Mouse (Mus musculus): Measurements from ENCODE around the gene Btbd9.

Gene Btbd9

DNA sequence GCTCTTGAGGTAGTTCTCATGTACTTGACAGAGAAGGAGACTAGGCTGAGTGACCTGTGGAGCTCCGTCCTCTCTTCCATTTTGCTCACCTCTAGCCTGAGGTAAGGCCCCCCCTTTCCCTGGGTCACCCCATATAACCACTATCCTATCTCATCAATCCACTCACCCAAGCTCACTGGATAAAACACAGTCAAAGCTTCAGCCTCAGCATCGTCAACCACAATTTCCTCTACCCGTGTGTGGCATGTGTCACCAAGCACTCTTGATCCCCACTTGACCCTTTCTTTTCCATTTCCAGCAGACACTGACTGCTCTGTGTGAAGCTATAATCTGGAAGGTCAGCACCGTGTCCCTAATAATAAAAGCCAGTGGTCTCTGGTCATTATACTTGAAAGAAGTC is 157.8 kb downstream of the Btbd9 start:
- intact Hi-C loops (cut with DNase I) = no loop called here

DNA sequence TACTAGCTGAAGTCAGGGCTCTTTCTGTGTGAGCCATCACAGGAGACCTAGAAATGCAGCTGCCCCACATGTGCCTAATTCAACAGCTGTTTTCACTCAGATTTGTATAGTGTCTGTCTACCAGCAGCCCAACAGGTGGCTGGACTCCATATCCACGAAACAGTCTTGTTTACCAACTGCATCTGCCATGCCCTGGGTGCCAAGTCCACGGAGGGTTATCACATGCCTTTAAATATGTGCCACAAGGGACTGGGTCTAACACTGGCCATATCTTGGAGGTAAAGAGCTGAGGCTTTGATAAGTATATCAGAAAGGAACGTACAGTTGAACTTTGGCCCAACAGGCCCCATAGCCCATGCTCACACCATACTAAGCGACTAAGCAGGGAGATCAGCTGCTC is 159.2 kb downstream of the Btbd9 start:
- intact Hi-C loops (cut with DNase I) = no loop called here

DNA sequence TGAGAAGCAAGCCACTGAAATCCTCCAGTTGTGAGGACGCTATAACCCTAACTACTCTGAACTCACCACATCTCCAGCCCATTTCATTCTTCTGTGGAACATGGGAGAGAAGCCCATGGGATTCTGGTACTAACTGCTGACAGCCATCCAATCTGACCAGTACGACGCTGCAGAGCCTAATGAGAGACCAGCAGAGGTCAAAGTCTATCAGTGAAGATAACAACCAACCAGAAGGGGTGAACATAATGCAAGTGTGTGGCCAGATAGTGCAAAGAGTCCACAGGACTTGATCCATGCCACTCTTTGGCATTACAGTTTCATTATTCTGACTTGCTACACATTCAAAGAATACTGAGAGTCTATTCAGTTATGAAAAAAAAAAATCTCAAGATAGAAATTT is 160.6 kb downstream of the Btbd9 start:
- intact Hi-C loops (cut with DNase I) = no loop called here

DNA sequence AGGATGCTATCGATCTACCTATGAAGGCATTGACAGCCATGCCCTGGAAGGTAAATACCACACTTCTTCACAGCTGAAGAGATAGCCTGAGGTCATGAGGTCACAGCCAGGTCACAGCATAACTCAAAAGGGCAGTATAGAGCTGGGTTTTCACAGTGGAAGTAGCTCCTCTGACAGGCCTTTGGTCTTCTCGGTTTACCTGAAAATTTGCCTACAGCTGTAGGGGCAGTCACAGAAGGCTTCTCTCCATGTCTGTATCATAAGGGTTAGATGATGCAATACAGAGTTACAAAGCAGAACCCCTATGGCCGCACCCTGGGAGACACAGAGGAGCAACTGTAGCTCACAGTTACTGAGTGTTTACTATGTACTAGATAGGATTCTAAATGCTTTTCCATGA is 163.3 kb downstream of the Btbd9 start:
- intact Hi-C loops (cut with DNase I) = no loop called here

DNA sequence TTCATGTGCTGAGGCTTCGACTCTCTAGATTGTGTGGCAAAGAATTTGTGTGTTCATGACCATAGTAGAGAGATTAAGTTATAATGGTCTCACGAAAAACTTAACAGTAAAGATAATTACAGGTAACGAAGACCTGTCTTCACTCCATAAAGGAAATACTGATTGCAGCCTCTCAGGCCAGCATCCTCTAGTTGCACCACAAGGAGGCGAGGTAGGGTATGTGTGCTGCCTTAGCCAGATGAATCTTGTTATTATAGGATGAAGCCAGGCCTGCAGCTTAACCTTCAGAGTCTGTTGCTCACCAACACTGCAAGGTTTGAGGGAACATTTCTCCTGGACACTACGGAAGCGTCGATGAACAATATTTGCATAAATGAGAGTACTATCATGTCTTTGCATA is 170.3 kb downstream of the Btbd9 start:
- intact Hi-C loops (cut with DNase I) = no loop called here

DNA sequence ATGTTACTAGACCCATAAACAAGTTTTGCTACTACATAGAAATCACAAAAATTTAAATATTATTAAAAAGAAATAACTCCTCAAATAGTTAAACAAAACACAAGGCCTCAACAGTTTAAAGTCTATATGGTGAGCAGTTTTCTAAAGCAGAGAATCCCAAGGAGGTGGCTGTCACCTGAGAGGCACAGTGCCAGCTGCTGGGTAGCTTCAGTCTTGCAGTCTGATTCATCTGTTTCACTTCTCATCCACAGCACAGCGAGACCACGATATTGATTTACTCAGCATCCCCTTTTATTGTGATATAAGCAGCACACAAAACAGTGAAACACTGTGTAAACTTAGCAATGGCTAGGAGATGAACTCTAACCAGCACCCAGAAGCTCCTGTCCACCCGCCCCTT is 173.4 kb downstream of the Btbd9 start:
- intact Hi-C loops (cut with DNase I) = no loop called here

DNA sequence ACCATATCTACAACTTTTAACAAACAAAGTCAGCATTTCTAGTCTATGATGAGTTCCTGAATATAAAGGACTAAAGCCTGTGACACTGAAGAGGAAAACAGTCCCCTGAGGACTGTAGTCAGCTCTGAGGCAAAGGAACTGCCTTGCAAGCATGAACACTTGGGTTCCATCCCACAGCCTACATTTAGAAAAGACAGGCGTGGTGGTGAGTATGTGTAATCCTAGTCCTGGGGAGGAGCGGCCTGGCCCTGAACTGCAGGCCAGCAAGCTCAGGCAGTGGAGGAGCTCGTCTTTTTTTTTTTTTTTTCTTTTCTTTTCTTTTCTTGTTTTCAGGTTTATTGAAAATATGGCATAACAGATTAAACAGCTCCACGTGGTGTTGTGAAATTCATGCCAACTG is 181.0 kb downstream of the Btbd9 start:
- intact Hi-C loops (cut with DNase I) = no loop called here

DNA sequence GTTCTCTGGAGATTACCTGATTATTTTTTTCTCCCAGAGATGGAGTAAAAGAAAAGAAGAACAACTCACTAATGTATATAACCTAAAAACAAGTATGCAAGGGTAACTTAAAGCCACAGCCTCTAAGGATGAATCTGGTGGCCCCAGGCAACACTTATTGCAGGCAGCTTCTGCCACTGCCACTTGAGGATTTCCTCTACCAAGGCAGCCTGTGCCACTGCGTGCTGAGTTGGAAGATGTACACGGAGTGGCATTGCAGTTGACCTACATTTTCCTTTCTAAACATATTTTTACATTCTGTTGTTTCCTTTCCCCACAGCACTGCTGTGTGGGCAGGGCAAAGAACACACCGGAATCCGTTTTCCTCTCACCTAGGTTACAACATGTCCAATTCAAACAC is 184.3 kb downstream of the Btbd9 start:
- intact Hi-C loops (cut with DNase I) = no loop called here

DNA sequence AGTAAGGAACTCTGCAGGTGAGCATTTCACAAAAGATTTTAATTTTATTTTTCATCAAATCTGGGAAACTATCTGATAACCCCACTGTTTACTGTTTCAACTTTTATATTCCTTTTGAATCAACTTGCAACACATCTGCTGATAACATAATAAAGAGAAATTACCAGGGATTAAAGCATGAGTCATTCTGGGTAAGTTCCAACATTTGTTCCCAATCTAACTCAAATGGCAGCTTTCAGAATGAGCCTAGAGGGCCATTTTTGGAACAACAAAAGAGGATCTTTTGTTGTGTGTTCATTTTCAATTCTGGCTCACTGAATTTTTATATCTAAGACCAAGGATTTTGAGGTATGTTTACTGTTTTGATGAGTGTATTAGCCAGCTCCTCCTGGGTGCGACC is 185.1 kb downstream of the Btbd9 start:
- intact Hi-C loops (cut with DNase I) = no loop called here

DNA sequence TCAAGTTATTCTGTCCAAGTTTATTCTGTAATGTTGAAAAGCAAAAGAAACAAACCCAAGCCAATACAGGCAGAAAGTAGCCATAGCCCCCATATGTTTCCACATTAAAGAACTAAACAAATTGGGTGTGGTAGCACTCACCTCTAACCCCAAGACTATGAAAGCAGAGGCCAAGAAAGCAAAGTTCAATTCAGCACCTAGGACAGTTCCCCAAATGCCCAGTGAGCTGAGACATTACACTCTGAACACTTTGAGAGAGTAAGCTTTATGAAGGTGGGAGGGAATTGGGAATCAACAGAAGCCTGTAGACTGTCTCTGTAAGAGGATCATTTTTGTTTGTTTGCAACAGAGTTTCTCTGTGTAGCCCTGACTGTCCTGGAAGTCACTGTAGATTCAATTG is 186.6 kb downstream of the Btbd9 start:
- intact Hi-C loops (cut with DNase I) = no loop called here

DNA sequence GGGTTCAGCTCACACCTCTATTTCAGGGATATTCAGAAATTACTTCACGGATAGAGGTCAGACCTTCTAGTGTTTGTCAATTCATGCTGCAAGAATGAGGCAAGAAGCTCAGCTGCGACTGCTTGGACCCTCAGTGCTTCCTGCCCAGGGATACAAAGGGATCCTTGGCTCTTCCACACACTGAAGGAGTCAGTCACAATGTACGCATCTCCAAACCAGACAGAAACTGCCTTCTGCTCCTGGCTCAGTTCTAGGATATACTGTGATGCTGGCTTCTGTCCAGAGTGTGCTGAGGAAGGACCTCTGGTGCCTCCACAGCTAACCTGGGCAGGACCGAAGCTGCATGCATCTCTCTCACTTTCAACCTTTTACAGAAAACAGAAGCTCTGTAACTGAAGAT is 187.5 kb downstream of the Btbd9 start:
- intact Hi-C loops (cut with DNase I) = no loop called here

DNA sequence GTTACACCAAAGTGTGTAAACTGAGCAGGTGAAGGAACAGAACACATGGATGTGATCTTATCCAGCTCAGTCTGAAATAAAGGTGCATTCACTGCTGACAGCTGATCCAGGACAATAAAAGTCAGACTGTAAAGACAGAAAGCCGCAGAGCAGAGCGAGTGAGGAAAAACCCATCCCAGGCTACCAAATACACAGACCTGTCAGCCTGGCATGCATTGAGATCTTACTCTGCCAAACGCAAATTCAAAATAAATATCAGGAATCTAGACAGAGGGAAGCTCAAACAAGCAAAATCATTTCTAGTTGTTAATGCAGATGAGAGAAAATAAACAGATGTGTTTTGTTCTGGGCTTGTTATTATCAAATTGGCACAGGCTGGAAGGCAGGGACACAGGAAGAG is 187.9 kb downstream of the Btbd9 start:
- intact Hi-C loops (cut with DNase I) = no loop called here

DNA sequence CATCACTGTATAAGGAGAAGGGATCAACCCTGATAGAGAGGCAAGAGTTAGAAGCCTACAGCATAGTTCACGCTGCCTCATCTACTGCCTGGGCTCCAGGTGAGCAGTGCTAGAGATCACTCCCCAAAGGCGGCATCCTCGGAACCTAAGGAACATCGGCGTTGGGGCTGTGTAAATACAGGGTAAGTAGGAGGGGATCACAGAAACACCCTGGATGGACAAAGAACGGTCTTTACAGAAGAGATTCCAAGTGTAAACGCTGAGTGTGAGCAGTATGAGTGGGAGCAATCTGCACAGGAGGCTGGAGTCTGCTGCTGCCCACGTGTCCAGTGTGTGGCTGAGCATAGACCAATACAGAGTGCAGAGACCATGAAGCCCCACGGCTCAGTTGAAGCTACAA is 190.0 kb downstream of the Btbd9 start:
- intact Hi-C loops (cut with DNase I) = no loop called here

DNA sequence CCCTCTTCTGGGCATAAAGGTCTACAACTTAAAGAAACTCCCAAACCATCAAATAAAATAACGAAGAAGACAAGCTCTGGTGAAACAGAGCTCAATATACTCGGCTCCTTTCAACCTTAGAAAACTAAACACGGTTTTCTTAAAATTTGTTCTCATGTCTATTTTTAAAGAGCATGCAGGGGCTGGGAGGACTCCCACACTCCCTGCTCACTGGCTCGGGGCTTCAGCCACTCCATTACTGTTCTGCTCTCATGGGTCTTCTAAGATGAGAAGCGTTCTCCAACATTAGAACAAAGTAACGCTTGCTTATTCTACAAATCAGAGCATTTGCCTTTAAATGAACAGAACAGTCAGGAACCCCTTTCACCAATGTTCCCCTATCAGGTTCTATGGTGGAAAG is 192.6 kb downstream of the Btbd9 start:
- intact Hi-C loops (cut with DNase I) = no loop called here

DNA sequence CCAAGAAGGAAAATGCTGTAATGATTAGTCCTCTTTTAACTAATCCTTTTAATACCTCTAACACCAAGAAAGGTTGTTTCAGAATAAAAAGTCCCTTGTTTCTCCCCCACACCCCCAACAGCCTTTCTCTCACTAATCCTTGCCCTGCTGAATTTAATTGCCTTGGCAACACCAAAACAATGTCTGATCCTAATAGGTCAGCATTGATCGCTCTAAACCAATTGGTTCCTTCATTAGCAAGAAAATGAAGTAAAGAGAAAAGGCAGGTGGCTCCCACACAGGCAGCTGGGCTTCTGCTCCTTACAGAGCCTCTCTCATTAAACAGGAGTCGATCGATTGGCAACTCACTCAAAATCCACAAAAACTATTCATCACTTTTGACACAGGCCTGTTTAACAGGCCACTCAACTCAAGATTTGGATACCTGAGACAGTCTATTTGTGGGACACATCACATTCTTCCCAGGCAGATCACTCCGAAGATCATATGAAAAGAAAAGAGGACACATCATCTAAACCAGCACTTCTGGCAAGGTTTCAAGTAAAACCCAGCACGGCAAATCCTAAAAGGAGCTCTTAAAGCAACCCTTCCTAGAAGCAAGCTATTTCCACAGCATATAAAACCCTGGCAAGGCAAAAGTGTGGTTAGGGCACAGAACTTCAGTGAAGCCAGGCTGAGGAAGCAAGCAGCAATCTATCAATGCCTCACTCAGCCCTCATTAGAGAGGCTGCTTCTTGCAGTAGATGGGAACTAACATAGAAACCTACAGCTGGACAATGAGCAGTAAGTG is 197.9 kb downstream of the Btbd9 start:
- intact Hi-C loops (cut with DNase I) = no loop called here

DNA sequence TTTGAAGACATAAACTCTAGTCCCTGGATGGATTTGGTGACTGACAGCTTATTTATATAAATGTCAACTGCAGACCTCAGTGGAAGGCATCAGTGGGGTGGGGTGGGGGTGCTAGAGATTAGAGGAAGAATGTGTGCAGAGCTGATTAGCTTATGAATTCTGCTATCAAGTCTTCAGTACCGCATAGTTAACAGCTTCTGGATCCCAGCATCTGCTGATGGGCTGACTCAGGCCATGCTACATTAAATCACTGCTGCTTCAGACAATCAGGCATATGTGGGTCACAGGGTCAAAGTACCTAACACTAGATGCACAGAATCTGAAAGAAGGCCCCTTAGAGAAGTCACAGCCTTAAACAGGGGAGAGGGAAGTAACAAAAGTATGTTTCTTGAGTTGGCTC is 198.5 kb downstream of the Btbd9 start:
- intact Hi-C loops (cut with DNase I) = no loop called here

DNA sequence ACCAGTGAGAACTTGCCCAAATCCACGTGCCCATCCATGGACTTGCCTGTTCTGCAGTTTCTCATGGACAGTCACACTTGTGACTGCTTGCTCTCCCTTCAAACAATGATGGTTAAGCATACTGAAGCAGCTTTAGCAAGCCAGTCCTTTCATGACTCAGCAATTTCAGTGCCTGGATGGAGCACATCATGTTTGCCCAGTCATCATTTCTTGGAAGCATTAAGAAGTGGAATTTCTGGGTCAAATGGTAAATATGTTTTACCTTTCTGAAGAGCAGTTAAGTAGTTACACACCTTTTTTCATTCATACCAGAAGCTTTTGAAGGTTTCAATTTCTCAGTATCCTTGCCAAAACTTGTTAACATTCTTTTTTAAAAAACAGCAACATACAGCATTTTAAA is 201.2 kb downstream of the Btbd9 start:
- intact Hi-C loops (cut with DNase I) = no loop called here

DNA sequence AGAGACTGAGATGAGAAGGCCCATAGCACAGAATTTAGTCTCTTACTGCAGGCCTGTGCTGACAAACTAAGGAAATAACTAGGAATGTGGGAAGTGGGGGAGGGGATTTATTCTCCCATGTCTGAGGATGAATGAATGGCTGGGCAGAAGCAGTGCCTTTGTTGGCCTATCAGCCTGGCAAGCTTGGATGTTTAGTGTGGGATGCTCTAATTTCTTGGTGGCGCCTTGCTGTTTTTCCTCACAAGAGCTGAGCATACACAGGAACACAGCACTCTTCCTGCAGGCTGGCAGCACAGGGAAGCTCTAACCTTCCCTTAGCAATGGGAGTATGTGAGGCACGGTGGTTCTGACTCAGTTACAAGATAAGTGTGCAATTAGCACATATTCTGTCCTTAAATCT is 207.7 kb downstream of the Btbd9 start:
- intact Hi-C loops (cut with DNase I) = no loop called here

DNA sequence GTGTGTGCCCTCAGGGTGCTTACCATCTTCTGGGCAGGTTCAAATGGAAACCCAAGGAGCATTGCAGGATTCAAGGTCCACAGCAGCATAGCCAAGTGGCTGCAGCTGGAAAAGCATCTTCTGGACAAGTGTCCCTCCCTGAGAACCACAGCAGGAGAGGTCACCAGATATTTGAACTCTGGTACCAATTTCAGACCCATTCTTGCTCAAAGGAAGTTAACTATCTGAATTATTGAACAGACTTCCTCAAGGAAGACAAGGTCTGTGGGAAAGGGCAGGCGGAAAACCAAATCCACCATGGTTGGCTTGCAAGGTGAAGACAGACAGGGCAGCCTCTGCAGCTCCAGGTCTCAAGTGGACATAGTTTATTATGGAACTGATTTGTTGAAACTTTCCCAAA is 211.6 kb downstream of the Btbd9 start:
- intact Hi-C loops (cut with DNase I) = no loop called here

DNA sequence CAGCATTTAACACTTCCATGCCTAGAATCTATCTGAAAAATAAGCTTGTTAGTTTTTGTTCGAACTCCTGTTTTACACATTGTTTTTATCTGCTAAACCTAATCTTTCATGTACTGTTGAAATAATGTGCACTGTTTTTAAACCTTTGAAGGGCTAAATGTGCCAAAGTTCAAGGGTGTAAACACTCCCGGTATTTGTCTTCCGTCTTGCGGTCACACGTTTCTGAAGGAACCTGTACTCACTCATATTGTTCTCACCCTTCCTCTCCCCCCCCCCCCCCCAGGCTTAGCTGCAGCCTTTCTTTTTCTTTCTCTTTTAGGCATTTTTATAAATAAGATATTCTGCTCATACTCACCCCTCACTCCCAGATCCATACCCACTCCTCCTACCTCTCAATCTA is 212.9 kb downstream of the Btbd9 start:
- intact Hi-C loops (cut with DNase I) = no loop called here

DNA sequence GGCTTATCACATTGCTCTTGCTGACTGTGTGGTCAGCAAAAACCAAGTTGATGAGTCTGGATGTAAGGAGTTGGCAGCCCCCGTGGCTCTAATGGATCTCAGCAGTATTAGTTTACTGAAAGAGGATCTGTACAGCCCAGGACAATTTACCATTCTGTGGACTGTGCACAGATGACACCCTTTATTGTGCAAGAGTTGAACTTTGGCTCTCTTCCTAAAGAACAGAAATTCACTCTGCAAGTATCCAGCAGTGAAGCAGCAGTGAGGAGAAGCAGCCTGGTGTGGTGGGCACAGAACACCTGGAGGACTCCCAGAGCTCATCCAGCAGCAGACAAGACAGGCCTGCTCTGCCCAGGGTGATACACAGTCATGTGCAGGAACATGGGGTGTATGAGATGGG is 215.6 kb downstream of the Btbd9 start:
- intact Hi-C loops (cut with DNase I) = no loop called here

DNA sequence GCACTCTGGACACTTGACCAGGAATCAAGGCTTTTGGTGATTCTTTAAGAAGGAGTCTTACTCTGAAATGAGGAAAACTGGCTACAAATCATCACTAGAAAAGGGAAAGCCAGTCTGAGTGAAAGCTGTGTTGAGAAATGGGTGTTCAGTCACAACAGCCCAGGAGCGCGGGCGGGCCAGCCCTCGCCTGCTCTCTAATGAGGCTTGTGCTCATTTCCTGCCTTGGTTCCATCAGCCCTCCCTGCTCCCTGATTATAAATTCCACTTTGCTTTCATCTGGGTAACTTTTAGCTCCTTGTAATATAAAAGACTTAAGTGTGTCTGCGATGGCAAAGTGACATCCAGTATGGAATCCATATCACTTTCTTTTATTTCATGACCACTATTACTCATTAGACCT is 216.9 kb downstream of the Btbd9 start:
- intact Hi-C loops (cut with DNase I) = no loop called here

DNA sequence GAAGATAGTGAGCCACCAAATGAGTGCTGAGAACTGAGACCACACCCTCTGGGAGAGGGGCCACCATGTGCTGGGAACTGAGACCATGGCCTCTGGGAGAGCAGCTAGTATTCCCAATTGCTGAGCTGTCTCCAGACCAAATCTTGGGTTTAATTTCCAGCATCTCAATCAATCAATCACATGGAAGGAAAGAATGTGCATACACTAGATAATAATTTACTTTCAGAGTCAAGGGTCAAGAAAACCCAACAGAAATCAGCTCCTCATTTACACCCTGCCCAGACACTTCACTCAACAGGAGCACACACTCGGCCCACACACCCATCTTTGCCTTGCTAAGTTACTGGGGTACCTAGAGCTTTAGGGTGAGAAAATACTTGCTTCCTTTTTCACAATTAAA is 220.9 kb downstream of the Btbd9 start:
- intact Hi-C loops (cut with DNase I) = no loop called here

DNA sequence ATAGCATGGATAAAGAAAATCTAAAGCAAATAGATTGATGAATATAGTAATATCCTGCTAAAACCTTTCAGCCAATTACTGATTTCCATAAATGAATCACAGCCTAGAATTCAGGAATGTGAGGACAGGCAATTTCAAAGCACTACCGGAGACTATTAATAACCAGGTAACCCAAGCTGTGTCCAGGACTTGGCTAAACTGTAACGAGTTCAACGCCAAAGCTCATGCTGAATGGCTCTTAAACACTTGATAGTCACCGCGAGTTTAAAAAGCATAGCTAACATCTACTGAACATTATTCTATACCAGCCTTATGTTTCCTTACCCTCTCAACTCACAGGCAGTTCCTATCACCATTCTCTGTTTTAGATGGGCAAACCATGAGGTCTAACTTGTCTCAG is 221.9 kb downstream of the Btbd9 start:
- intact Hi-C loops (cut with DNase I) = no loop called here

All from adrenal gland (tissue).